Mouse (Mus musculus): ENCODE measurements around the gene Nupl1.

- TF ChIP-seq USF1 (IDR thresholded peaks at IDR 0.05; ENCODE audit: low read depth): no peak
- TF ChIP-seq CTCF (IDR thresholded peaks at IDR 0.05; ENCODE audit: control insufficient read depth, insufficient read depth, insufficient read length): no peak
- no peak for TF ChIP-seq CEBPB (IDR thresholded peaks at IDR 0.05; ENCODE audit: low read depth)
Observed at GRCm38 (mm10) chr14:60138339-60138738, 112.9 kb downstream of the Nupl1 start.
